Comparison of ENCODE assay signal across 8 mouse cellular contexts in the genomic region with DNA sequence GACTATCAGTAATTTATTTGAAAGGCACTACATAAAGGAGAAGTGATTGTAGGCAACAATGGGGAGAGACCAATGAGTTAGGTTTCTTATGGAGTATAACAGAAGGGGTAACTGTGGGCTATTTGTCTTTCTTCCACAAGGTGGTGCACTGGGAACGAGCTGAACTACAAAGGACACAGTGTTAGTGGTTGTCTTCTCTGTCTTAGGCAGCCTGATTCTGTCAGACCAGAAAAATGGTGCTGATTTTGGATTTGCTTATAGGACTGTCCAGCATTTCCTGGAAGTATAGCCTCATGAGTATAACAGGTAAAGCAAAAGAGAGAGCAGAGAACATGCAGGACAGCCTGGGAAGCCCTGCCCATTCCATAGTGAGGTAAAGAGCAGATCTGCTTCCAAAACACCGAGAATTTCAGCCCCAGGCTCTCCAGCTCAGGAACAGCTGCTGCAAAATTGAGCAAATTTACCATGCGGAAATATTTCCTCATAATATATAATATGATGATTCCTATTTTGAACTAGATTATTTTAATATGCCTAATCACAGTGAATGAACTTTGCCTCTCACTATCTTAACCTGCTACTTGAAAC.
DNase-seq lines count a peak whose midpoint lies in the region; ATAC-seq and TF ChIP-seq lines count a peak whose summit lies in the region.

No protein-coding gene starts in this region.

- WGBS in intestine, embryonic 16.5 days, result 41% methylated on average over 3 of the region's 3 CpGs
- WGBS in neural tube, embryonic 14.5 days, result 31% methylated on average over 3 of the region's 3 CpGs
- 58% methylated on average over 3 of the region's 3 CpGs for WGBS in thymus, adult 2 months

- H3K36me3 ChIP-seq in intestine, embryonic 16.5 days (ENCODE audit: control insufficient read depth, insufficient read depth, low read length), result no peaks in the 10 kb centered on the region
- H3K36me3 ChIP-seq in neural tube, embryonic 14.5 days (ENCODE audit: control insufficient read depth, insufficient read depth, low read length), result no peaks in the 10 kb centered on the region
- H3K36me3 ChIP-seq in thymus, adult 2 months (ENCODE audit: control insufficient read depth, insufficient read depth, low read length), result no peaks in the 10 kb centered on the region

- intact Hi-C loops in gastrocnemius, adult 2 months (cut with DNase I), result loop anchor here (5.0 kb wide), 1 partner anchor 942 kb away; no protein-coding TSS in a partner anchor
- intact Hi-C loops in left cerebral cortex, postnatal 14 days (cut with DNase I), result loop anchor here (2.0 to 5.0 kb wide), 2 partner anchors 147 to 806 kb away; no protein-coding TSS in a partner anchor

- TF ChIP-seq POLR2A in thymus, adult 2 months (IDR thresholded peaks at IDR 0.05; ENCODE audit: control insufficient read depth, extremely low read depth, insufficient read depth, low read length, poor library complexity), result no peak

- 0 out of 2 replicates have a peak, but pooled peaks have one; percentile 36 for ATAC-seq in intestine, embryonic 16.5 days
- ATAC-seq in neural tube, embryonic 14.5 days (ENCODE audit: low read depth), result peak; percentile 90

- H3K9ac ChIP-seq in intestine, embryonic 16.5 days (ENCODE audit: low read depth, low read length), result no peak overlapping the region
- H3K9ac ChIP-seq in neural tube, embryonic 14.5 days (replicated peaks; ENCODE audit: low read depth, low read length), result no peak overlapping the region

- no peaks in the 10 kb centered on the region for H3K27me3 ChIP-seq in intestine, embryonic 16.5 days (replicated peaks; ENCODE audit: control insufficient read depth, insufficient read depth, low read length)
- no peaks in the 10 kb centered on the region for H3K27me3 ChIP-seq in neural tube, embryonic 14.5 days (ENCODE audit: control insufficient read depth, insufficient read depth, low read length)
- H3K27me3 ChIP-seq in thymus, adult 2 months (ENCODE audit: control insufficient read depth, insufficient read depth, low read length), result no peaks in the 10 kb centered on the region

- no peak for DNase-seq in gastrocnemius, adult 2 months
- DNase-seq in gastrocnemius, postnatal 25 days, result no peak
- peak; percentile 39 for DNase-seq in cerebellum, adult 9-10 months
- peak; percentile 79 to 92 for DNase-seq in frontal cortex, adult 2 months (ENCODE audit: extremely low spot score in 1 of 2, low spot score in 1 of 2)
- peak; percentile 88 to 91 for DNase-seq in left cerebral cortex, postnatal 14 days (ENCODE audit: low spot score in 2 of 2)
- DNase-seq in thymus, adult 2 months, result no peak

- no peaks in the 10 kb centered on the region for H3K9me3 ChIP-seq in intestine, embryonic 16.5 days (ENCODE audit: control insufficient read depth, low read length)
- H3K9me3 ChIP-seq in neural tube, embryonic 14.5 days (ENCODE audit: control insufficient read depth, low read length), result no peaks in the 10 kb centered on the region

- no peaks in the 10 kb centered on the region for H3K4me1 ChIP-seq in intestine, embryonic 16.5 days (ENCODE audit: control insufficient read depth, insufficient read depth, low read length)
- peaks cover 4% of the 10 kb centered on the region; the same call in 1 of the 2 replicates for H3K4me1 ChIP-seq in neural tube, embryonic 14.5 days (ENCODE audit: control insufficient read depth, insufficient read depth, low read length)
- no peaks in the 10 kb centered on the region for H3K4me1 ChIP-seq in thymus, adult 2 months (replicated peaks; ENCODE audit: control insufficient read depth, insufficient read depth, low read length)

- H3K4me3 ChIP-seq in gastrocnemius, adult 2 months, result no peak overlapping the region
- no peak overlapping the region for H3K4me3 ChIP-seq in intestine, embryonic 16.5 days (ENCODE audit: low read length)
- H3K4me3 ChIP-seq in neural tube, embryonic 14.5 days (ENCODE audit: low read depth, low read length), result no peak overlapping the region
- no peak overlapping the region for H3K4me3 ChIP-seq in thymus, adult 2 months (ENCODE audit: control insufficient read depth, insufficient read depth, low read length)

- no peak overlapping the region for H3K27ac ChIP-seq in gastrocnemius, adult 2 months
- no peak overlapping the region for H3K27ac ChIP-seq in intestine, embryonic 16.5 days (ENCODE audit: low read length)
- peak overlapping the region; percentile 71 for H3K27ac ChIP-seq in neural tube, embryonic 14.5 days (ENCODE audit: low read depth, low read length)
- no peak overlapping the region for H3K27ac ChIP-seq in thymus, adult 2 months (ENCODE audit: control insufficient read depth, insufficient read depth, low read length)

- no peak overlapping the region for H3K4me2 ChIP-seq in intestine, embryonic 16.5 days (ENCODE audit: low read depth, low read length)
- H3K4me2 ChIP-seq in neural tube, embryonic 14.5 days (ENCODE audit: low read depth, low read length), result no peak overlapping the region

- peak; percentile 57 for TF ChIP-seq CTCF in gastrocnemius, adult 2 months (IDR thresholded peaks at IDR 0.05)
- TF ChIP-seq CTCF in thymus, adult 2 months (IDR thresholded peaks at IDR 0.05; ENCODE audit: borderline replicate concordance, control insufficient read depth, extremely low read depth, insufficient read depth, low read length, poor library complexity), result no peak

Comparison
In these comparisons a context has a peak if more than half of its experiments do, and no peak if none do; other contexts are left out.
1. DNase-seq: peak in cerebellum, adult 9-10 months (single experiment), frontal cortex, adult 2 months (2 of 2) and left cerebral cortex, postnatal 14 days (2 of 2); none in gastrocnemius, adult 2 months (single experiment), gastrocnemius, postnatal 25 days (single experiment) and thymus, adult 2 months (single experiment).